Mouse (Mus musculus): ENCODE measurements at regions not wholly inside any gene's neighbourhood (a gene's known extent, or its start where the extent isn't known, plus 50 kb on each side); places are given as distances from the start of the nearest gene placed in this dataset.

- DNase-seq: no peak
These were observed 63.8 kb upstream of the Dscam start for GRCm38 (mm10) chr16:97234321-97234720.

DNA sequence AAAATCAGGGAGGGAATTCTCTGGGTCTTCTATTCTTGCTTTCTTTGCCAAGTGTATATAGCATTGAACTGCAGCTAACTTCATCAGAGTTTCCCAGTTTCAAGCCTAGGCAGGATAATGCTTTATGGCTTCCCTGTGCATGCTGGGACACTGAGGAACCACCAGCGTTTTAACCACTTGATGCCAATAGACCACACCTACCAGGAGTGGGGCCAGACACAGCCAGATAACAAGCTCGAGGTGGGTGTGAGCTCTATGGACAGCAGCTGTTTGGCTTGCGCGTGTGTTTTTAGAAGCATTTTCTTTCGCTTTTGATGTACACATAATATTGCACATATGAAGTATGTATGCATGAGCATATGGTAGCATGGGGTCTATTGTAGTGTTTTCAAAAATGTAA is 69.1 kb upstream of the Dscam start:
- DNase-seq: no peak

DNA sequence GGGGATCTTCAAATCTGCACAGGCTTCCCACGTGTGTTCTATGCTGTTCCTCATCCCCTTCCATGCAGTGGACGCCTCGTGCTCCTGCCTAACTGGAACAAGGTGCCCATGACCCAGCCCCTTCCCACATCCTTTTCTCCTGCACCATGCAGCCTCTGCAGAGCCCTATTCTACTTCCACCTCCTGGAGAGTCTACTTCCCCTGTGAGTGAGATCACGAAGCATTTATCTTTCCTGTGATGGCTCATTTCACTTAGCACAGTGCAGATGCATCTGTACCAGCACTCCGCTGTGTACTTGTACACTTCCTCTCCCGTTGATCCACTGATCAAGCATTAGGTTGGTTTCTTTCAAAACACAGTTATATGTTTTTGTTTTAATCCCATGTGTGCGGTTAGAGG is 69.5 kb upstream of the Dscam start:
- DNase-seq: no peak

GRCm38 (mm10) chr16:97240859-97241360 is 70.4 kb upstream of the Dscam start:
- DNase-seq: no peak

DNA sequence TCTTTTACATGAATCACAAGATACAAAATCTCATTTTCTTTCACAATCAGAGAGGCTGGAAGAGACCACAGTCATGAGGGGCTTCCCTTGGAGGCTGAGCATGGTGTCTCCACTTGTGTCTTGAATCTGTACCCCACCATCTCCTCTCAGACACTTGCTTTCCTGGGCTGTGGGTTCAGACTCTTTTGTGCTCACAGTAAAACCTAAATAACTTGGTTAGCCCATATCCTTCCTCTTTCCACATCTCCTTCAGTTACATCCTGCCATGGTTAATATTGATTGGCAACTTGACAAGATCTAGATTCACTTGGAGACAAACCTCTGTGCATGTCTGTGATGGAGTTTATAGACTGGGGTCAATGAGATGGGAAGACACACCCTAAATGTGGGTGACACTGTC is 71.1 kb upstream of the Dscam start:
- DNase-seq: no peak

GRCm38 (mm10) chr16:97250488-97250887 is 79.9 kb upstream of the Dscam start:
- no peak for DNase-seq

DNA sequence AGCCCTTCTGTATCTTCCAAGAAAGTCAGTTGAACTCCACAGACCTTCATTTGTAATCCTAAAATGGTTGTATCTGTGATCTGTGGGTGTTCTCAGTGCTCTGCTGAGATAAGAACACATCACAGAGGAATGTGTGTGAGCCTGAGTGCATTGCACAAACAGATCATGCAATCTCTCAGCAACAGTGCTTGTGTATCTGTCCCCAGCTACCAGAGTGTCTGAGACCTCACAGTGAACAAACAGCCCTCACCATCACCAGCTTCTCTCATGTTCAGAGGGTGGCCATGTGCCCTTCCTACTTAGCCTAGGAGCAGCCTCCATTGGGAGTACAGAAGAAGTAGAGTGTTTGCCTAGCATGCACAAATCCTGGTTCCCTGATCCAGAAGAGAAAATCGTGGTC is 82.0 kb upstream of the Dscam start:
- DNase-seq: no peak

- DNase-seq: no peak
These were observed 82.6 kb upstream of the Dscam start for GRCm38 (mm10) chr16:97252997-97253635.

GRCm38 (mm10) chr16:97258821-97259220 is 88.3 kb upstream of the Dscam start:
- DNase-seq: no peak

DNA sequence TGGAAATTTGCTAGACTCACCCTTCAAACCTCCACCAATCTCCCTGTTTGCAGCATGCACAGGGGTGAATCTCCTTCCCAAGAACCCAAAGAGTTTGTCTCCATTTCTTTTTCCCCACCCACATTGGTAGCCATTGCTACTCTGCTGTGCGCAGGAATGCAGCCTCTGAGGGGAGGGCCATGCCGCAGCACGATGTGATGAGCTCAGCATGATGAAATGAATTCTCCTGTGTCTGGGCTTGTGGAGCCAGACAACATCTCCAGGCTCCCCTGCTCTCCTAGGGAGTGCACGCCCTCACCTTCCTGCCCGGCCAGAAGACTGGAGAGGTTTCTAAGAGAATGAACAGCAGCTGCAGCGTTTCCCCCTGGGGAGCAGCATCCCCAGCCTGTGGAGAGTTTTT is 92.9 kb upstream of the Dscam start:
- DNase-seq: no peak

GRCm38 (mm10) chr16:97270417-97271133 is 86.0 kb upstream of the Bace2 start:
- no peak for DNase-seq

GRCm38 (mm10) chr16:97271264-97271663 is 85.3 kb upstream of the Bace2 start:
- no peak for DNase-seq

DNA sequence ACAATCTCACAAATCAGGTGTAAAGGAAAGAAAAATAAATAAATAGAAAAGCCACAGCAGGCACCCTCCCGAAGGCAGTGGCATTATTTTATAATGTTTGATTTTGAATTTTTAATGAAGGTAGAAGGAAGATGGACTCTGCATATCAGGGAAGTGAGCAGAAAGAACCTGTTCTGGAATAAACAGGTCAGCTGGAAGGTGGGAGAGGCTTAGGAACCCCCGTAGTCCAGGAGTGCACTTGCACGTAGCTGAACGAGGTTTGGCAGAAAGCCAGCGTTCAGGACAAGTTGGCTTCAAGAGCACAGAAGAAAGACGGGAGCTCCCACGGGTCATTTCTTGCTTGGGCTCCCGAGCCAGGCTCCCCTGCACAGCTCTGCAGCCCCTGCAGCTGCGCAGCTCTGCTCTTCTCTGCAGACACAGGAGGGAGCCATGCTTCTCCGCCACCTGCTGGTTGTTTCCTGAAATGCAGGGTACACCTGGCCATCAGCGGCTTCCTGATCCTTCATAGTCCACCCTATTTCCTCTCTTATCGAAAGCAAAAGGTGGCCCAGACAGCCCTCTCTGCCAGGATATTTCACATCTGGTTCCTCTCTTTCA is 84.4 kb upstream of the Bace2 start:
- DNase-seq: peak; percentile 51

DNA sequence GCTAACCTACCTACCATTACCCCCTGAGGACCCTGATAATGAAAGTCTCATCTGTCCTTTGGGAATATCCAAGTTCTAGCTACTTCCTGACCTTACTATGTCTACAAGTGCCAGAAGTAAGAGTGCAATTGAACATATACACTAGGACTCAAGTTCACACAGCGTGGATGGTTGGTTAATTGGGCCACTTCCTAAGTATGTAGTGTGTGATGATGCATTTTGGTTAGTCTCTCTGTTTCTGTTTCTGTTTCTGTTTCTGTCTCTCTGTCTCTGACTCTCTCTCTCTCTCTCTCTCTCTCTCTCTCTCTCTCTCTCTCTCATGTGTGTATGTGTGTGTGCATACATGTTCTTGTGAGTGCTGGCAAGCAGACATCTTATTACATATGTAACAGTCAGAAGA is 77.6 kb upstream of the Bace2 start:
- DNase-seq: no peak

DNA sequence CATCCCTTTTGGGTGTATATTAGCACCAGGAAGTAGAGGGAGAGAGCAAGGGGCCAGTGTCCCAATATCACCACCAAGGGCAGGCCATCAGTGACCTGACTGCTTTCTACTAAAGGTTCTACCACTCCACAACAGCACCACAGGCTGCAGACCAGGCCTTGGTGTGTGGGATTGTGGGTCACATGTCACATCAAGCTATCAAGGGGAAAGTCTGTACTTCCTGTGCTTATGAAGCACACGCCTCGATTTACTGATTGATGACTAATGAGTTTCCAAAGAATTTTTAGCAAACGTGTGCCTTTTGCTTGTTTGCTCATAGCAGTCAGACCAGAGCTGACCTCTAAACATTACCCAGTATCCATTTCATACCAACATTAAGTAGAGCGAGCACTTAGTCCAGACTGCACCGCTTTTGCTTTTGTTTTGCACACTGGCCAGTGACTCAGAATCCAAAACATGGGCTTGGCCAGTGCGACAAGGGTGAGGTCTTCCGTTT is 74.9 kb upstream of the Bace2 start:
- no peak for DNase-seq

GRCm38 (mm10) chr16:97282943-97283342 is 73.6 kb upstream of the Bace2 start:
- no peak for DNase-seq

GRCm38 (mm10) chr16:97285886-97286447 is 70.6 kb upstream of the Bace2 start:
- DNase-seq: no peak

GRCm38 (mm10) chr16:97286717-97287116 is 69.8 kb upstream of the Bace2 start:
- DNase-seq: no peak

DNA sequence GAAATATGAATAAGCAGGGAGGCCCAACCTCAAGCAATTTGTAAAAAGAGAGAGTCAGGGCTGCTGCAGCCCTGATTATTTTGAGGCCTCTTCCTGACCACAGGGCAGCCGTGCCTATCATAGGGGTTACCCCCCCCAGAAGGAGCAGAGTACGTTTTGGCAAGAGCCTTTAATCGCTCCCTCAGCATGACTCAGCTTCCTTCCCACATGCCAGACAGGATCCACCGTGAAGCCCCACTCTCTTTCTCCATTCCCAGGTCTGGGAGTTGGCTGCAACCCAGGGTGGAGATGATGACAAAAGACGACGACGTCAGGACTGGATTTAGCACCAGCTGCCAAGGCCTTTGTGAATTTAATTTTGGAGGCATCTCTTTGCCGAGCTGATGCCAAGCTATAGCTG is 67.9 kb upstream of the Bace2 start:
- DNase-seq: no peak

GRCm38 (mm10) chr16:97292484-97293048 is 64.0 kb upstream of the Bace2 start:
- no peak for DNase-seq

DNA sequence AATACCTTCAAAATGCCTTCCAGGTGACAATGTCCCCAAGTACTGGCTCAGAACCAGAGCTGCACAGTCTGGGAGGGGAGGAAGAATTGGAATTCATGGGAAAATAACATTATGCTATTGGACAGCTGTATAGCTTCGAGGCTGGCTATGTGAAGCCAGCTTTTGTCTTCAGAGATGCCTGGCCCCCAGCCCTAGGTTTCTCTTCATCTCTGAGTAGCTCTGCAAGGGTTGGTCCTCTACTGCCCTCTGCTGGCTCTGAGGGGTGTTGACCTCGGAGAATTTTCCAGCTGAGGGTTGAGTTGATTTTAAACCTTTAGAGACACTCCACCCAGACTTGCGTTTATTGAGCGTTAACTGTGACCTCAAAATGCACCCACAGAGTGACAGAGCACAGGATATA is 63.3 kb upstream of the Bace2 start:
- peak; percentile 38 for DNase-seq

GRCm38 (mm10) chr16:97297140-97297539 is 59.4 kb upstream of the Bace2 start:
- no peak for DNase-seq

- no peak for DNase-seq
These were observed 52.3 kb upstream of the Bace2 start for GRCm38 (mm10) chr16:97304156-97304735.
